19 mouse cellular contexts compared by ENCODE assay signal in genomic region chr19:4451098-4451497, GRCm38 (mm10). TPM values are rescaled to one million over a fixed set of nuclear protein-coding genes. Genes with fewer than 3 reads are reported as not detected.
"Had no signal": no experiment of that assay in that cellular context is flagged by ENCODE, and none has a peak within 500 bp of the region (broad histone marks: within the 10 kb centered on the region; RNA-seq: fewer than 3 reads in every experiment).

No protein-coding gene starts in this region.

- H3K27ac ChIP-seq: neural tube, embryonic 12.5 days; neural tube, embryonic 13.5 days; neural tube, embryonic 15.5 days; stomach, embryonic 15.5 days had no signal

- H3K9me3 ChIP-seq: neural tube, embryonic 12.5 days; neural tube, embryonic 13.5 days; neural tube, embryonic 15.5 days; stomach, embryonic 15.5 days had no signal

- H3K9ac ChIP-seq: neural tube, embryonic 12.5 days; neural tube, embryonic 15.5 days; stomach, embryonic 15.5 days had no signal

- H3K27me3 ChIP-seq: neural tube, embryonic 12.5 days; neural tube, embryonic 13.5 days; neural tube, embryonic 15.5 days; stomach, embryonic 15.5 days had no signal

- DNase-seq: right cerebral cortex, adult 18-20 months; right cerebral cortex, postnatal 14 days; right cerebral cortex, postnatal 25 days; right cerebral cortex, postnatal 4 days; spleen, adult 18-20 months; thymus, adult 18-20 months; thymus, adult 2 months; thymus, postnatal 14 days; thymus, postnatal 25 days; thymus, postnatal 36 days; thymus, postnatal 4 days had no signal

- H3K36me3 ChIP-seq: neural tube, embryonic 12.5 days; neural tube, embryonic 13.5 days; neural tube, embryonic 15.5 days; stomach, embryonic 15.5 days had no signal

- H3K4me3 ChIP-seq: neural tube, embryonic 12.5 days; neural tube, embryonic 13.5 days; neural tube, embryonic 15.5 days; stomach, embryonic 15.5 days had no signal

- H3K4me2 ChIP-seq: neural tube, embryonic 12.5 days; neural tube, embryonic 13.5 days; neural tube, embryonic 15.5 days; stomach, embryonic 15.5 days had no signal

- H3K4me1 ChIP-seq: stomach, embryonic 15.5 days had no signal

RNA-seq across cellular contexts. Expression of gene 2010003K11Rik, which starts 47.3 kb away (rescaled TPM):
- polyA plus RNA-seq: neural tube, embryonic 12.5 days; neural tube, embryonic 13.5 days; neural tube, embryonic 14.5 days; spleen, adult 2 months; stomach, embryonic 14.5 days; thymus, postnatal 0 days had no signal
